8 mouse cellular contexts compared by ENCODE assay signal in the genomic region with DNA sequence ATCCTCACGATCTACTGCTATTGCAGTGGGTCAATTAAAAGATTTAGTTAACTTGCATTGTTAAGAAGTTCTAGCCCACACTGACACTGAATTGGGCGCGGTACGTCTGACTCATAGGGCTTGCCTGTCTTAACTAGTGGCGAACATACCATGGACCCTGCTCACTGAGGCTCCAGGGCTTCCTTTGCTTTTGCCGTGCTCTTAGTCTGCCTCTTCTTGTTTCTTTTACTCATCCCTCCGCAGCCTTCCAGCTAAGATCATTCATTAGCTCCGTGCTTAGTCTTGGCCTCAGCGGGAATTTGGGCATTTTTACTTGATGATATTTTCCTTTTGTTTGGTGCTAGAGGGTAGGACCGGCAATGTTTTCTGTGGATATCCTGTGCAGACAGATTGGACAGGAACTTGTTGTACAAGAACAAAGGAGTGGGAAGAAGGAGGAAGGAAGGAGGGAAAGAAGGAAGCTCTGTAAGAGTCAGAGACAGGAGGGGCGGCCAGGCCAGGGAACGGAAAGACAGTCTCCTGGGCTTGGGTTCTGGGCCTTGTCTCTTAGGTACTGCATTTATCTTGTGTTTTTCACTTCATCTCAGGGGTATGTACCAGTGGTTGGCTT. TPM values are rescaled to one million over a fixed set of nuclear protein-coding genes. Genes with fewer than 3 reads are reported as not detected.
DNase-seq lines count a peak whose midpoint lies in the region; ATAC-seq and TF ChIP-seq lines count a peak whose summit lies in the region.

No protein-coding gene starts in this region.

- H3K9me3 ChIP-seq in kidney, embryonic 15.5 days (replicated peaks): no peaks in the 10 kb centered on the region
- no peaks in the 10 kb centered on the region for H3K9me3 ChIP-seq in ES-Bruce4 (replicated peaks; ENCODE audit: control insufficient read depth, insufficient read depth, low read length, poor library complexity, severe bottlenecking)

- H3K27me3 ChIP-seq in kidney, embryonic 15.5 days: no peaks in the 10 kb centered on the region
- no peaks in the 10 kb centered on the region for H3K27me3 ChIP-seq in ES-Bruce4 (ENCODE audit: control insufficient read depth, insufficient read depth, low read length, poor library complexity, severe bottlenecking)

- H3K9ac ChIP-seq in kidney, embryonic 15.5 days: no peak overlapping the region
- no peak overlapping the region for H3K9ac ChIP-seq in ES-Bruce4 (ENCODE audit: low read depth, poor library complexity, severe bottlenecking)

- TF ChIP-seq CTCF in ES-Bruce4 (IDR thresholded peaks at IDR 0.05; ENCODE audit: low read depth, low read length): no peak

- no peak for DNase-seq in kidney, adult 8-10 months
- DNase-seq in heart, adult 8-10 months (ENCODE audit: low spot score): peak; percentile 37
- no peak for DNase-seq in left cerebral cortex, postnatal 10 days (ENCODE audit: extremely low spot score in 1 of 2, low spot score in 2 of 2)
- no peak for DNase-seq in cerebellum, adult 9-11 months
- DNase-seq in adrenal gland, adult 8-10 months: no peak

- H3K36me3 ChIP-seq in kidney, embryonic 15.5 days: peaks cover under 1% of the 10 kb centered on the region; the same call in 1 of the 2 replicates
- H3K36me3 ChIP-seq in ES-Bruce4 (ENCODE audit: control insufficient read depth, insufficient read depth, low read length, poor library complexity, severe bottlenecking): peaks cover under 1% of the 10 kb centered on the region

- peak overlapping the region; percentile 17 for H3K4me2 ChIP-seq in kidney, embryonic 15.5 days

- peaks cover 46% of the 10 kb centered on the region for H3K4me1 ChIP-seq in kidney, embryonic 15.5 days
- peaks cover 2% of the 10 kb centered on the region for H3K4me1 ChIP-seq in ES-Bruce4 (ENCODE audit: control insufficient read depth, insufficient read depth, low read length)

- H3K27ac ChIP-seq in kidney, embryonic 15.5 days: peak overlapping the region; percentile 49
- H3K27ac ChIP-seq in ES-Bruce4 (ENCODE audit: insufficient read depth, low read length): peak overlapping the region; percentile 73; the same call in 1 of the 2 replicates

- 46% methylated on average over 12 of the region's 12 CpGs for WGBS in kidney, embryonic 15.5 days

- no peak for TF ChIP-seq EP300 in ES-Bruce4 (IDR thresholded peaks at IDR 0.05; ENCODE audit: insufficient read depth, low read depth, low read length)

- H3K4me3 ChIP-seq in kidney, embryonic 15.5 days (replicated peaks): 0 out of 2 replicates have a peak overlapping the region, but pooled peaks have one; percentile 1
- peak overlapping the region; percentile 14 for H3K4me3 ChIP-seq in ES-Bruce4 (ENCODE audit: low read depth, low read length)

- ATAC-seq in kidney, embryonic 15.5 days (replicated peaks; ENCODE audit: low FRiP score): no peak
- peak; percentile 37 for ATAC-seq in megakaryocyte, adult 5-6 weeks (ENCODE audit: poor library complexity, severe bottlenecking)

- intact Hi-C loops in left cerebral cortex, postnatal 10 days (cut with DNase I): no loop called here

- TF ChIP-seq POLR2A in ES-Bruce4 (IDR thresholded peaks at IDR 0.05; ENCODE audit: insufficient read depth, low read length): no peak

RNA-seq across cellular contexts. Expression of a gene that starts 57.1 kb away (rescaled TPM):
- 16.8 and 17.8 TPM in 2 replicates for polyA plus RNA-seq in kidney, embryonic 15.5 days (2015; fragmentation: Nextera tagmentation; extraction: Ambion mirVana)
- polyA plus RNA-seq in ES-Bruce4 (2011; ENCODE audit: insufficient read depth, insufficient read length, low read depth, missing spikeins): 26.9 and 27.9 TPM in 2 replicates
- 10 to 100 TPM in 1 of 4 experiments, 1 to 10 TPM in 3; 8.1 to 11.2 (median 9.2) TPM for total RNA-seq in heart, adult 8-10 months (2022)
- total RNA-seq in megakaryocyte, adult 5-6 weeks (2015): 18.4 and 25.5 TPM in 2 replicates
- 27.2 and 39.1 TPM in 2 replicates for total RNA-seq in megakaryocyte, adult 5-6 weeks (2017)
- total RNA-seq in left cerebral cortex, postnatal 10 days (2021): 1 to 10 TPM; 4.1 to 5.0 TPM
- total RNA-seq in adrenal gland, adult 8-10 months (2022): 10 to 100 TPM; 17.9 to 27.9 (median 24.4) TPM

RNA-seq across cellular contexts. Expression of a gene that starts 58.5 kb away (rescaled TPM):
- 4.4 and 5.2 TPM in 2 replicates for polyA plus RNA-seq in kidney, embryonic 15.5 days (2015; fragmentation: Nextera tagmentation; extraction: Ambion mirVana)
- 49.7 and 53.0 TPM in 2 replicates for polyA plus RNA-seq in ES-Bruce4 (2011; ENCODE audit: insufficient read depth, insufficient read length, low read depth, missing spikeins)
- 10 to 100 TPM; 20.1 to 26.1 (median 22.4) TPM for total RNA-seq in heart, adult 8-10 months (2022)
- total RNA-seq in megakaryocyte, adult 5-6 weeks (2015): 3.5 and 4.2 TPM in 2 replicates
- total RNA-seq in megakaryocyte, adult 5-6 weeks (2017): 8.0 and 8.1 TPM in 2 replicates
- 10 to 100 TPM; 55.6 to 58.8 TPM for total RNA-seq in left cerebral cortex, postnatal 10 days (2021)
- 10 to 100 TPM; 22.1 to 35.7 (median 29.2) TPM for total RNA-seq in adrenal gland, adult 8-10 months (2022)
